ENCODE assay signal across 19 mouse cellular contexts in genomic region chr3:45276783-45277182, GRCm38 (mm10).
DNase-seq lines count a peak whose midpoint lies in the region.
"Had no signal": no experiment of that assay in that cellular context is flagged by ENCODE, and none has a peak within 500 bp of the region (broad histone marks: within the 10 kb centered on the region; RNA-seq: fewer than 3 reads in every experiment).

No protein-coding gene starts in this region.

- peak; percentile 7 to 37 for DNase-seq in frontal cortex, postnatal 36 days (ENCODE audit: low spot score in 2 of 2)
- DNase-seq in frontal cortex, postnatal 14 days (ENCODE audit: low spot score in 2 of 2) = no peak
- DNase-seq in left cerebral cortex, adult 9 months (ENCODE audit: low spot score in 2 of 2) = peak; percentile 18 to 31
- no peak for DNase-seq in left cerebral cortex, postnatal 10 days (ENCODE audit: extremely low spot score in 1 of 2, low spot score in 2 of 2)
- DNase-seq in right cerebral cortex, postnatal 36 days (ENCODE audit: low spot score in 2 of 2) = peak; percentile 2 to 13
- DNase-seq in right cerebral cortex, postnatal 10 days (ENCODE audit: low spot score in 2 of 2) = no peak
- peak; percentile 29 for DNase-seq in telencephalon, adult 2 months (ENCODE audit: low read depth, low spot score)
- no peak for DNase-seq in layer of hippocampus, adult 8-10 months (ENCODE audit: low spot score in 2 of 2)
- DNase-seq: adrenal gland, adult 2 months; adrenal gland, postnatal 14 days; cerebellum, adult 11-12 months; cerebellum, adult 8-10 months; cerebellum, postnatal 10 days; cerebellum, postnatal 36 days; embryo, embryonic 11 days; gastrocnemius, postnatal 25 days; heart, adult 18-20 months; heart, postnatal 10 days; heart, postnatal 36 days had no signal

- intact Hi-C loops in left cerebral cortex, postnatal 10 days (cut with DNase I) = no loop called here

Comparison
In these comparisons a context has a peak if more than half of its experiments do, and no peak if none do; other contexts are left out.
1. DNase-seq: peak in frontal cortex, postnatal 36 days (2 of 2), left cerebral cortex, adult 9 months (2 of 2), right cerebral cortex, postnatal 36 days (2 of 2) and telencephalon, adult 2 months (single experiment); none in frontal cortex, postnatal 14 days (0 of 2), left cerebral cortex, postnatal 10 days (0 of 2), right cerebral cortex, postnatal 10 days (0 of 2) and layer of hippocampus, adult 8-10 months (0 of 2).